Mouse (Mus musculus) liver, postnatal 0 days (tissue): ENCODE measurements around the gene Slc16a7. TPM values are rescaled to one million over a fixed set of nuclear protein-coding genes. Genes with fewer than 3 reads are reported as not detected.

ENCODE experiments used
- ATAC-seq: fragments of 200-750 bp; cut with Nextera tagmentation; 2 replicates; pipeline ENCODE4 v1.8.0; 2017; ENCODE audit warnings: mild to moderate bottlenecking, moderate library complexity
- DNase-seq: peaks from one replicate; pipeline ENCODE4 v3.0.0-alpha.2; 2016
- H3K27ac ChIP-seq: fragments of 300-500 bp; sonication (generic); 2 replicates; pipeline ENCODE4 v1.5.1; 2014; ENCODE audit warnings: antibody characterized with exemption, moderate library complexity, mild to moderate bottlenecking, low read depth
- H3K27me3 ChIP-seq: fragments of 300-500 bp; sonication (generic); 2 replicates; pipeline ENCODE4 v1.6.1; 2014; ENCODE audit warnings: low read length, control low read depth, mixed read lengths; ENCODE audit not compliant: insufficient read depth
- H3K36me3 ChIP-seq: fragments of 300-500 bp; sonication (generic); replicated peaks from 2 replicates; pipeline ENCODE4 v1.6.1; 2014; ENCODE audit warnings: mild to moderate bottlenecking, control low read depth, low read length, moderate library complexity, mixed read lengths; ENCODE audit not compliant: insufficient read depth
- H3K4me1 ChIP-seq: fragments of 300-500 bp; sonication (generic); 2 replicates; pipeline ENCODE4 v1.6.1; 2014; ENCODE audit warnings: antibody characterized with exemption, mild to moderate bottlenecking, control low read depth; ENCODE audit not compliant: insufficient read depth
- H3K4me2 ChIP-seq: fragments of 300-500 bp; sonication (generic); 2 replicates; pipeline ENCODE4 v1.6.1; 2014; ENCODE audit warnings: low read depth, mild to moderate bottlenecking, low read length, moderate library complexity, mixed read lengths
- H3K4me3 ChIP-seq: fragments of 300-500 bp; sonication (generic); 2 replicates; pipeline ENCODE4 v1.5.1; 2014; ENCODE audit warnings: low read depth, low read length
- H3K9ac ChIP-seq: fragments of 300-500 bp; sonication (generic); replicated peaks from 2 replicates; pipeline ENCODE4 v1.6.1; 2014; ENCODE audit warnings: mild to moderate bottlenecking, moderate library complexity
- H3K9me3 ChIP-seq: fragments of 300-500 bp; sonication (generic); 2 replicates; pipeline ENCODE4 v1.6.1; 2016; ENCODE audit warnings: mild to moderate bottlenecking, control low read depth, low read length, mixed read lengths
- CTCF ChIP-seq: sonication (generic); IDR thresholded peaks from 2 replicates; pipeline ENCODE4 v1.5.1; 2016; ENCODE audit warnings: antibody characterized with exemption, low read depth
- EP300 ChIP-seq: IDR thresholded peaks from 2 replicates; pipeline ENCODE4 v1.6.1; 2016; ENCODE audit warnings: antibody characterized with exemption, low read depth, mild to moderate bottlenecking
- WGBS: fragments of 180-500 bp; shearing (Covaris S2); extraction: QIAGEN DNeasy Blood & Tissue Kit; methylation state at CpG from one replicate; pipeline ENCODE4 v1.1.7; 2014; ENCODE audit not compliant: insufficient replicate concordance; 5-methylcytosine and 5-hydroxymethylcytosine counted together
- polyA plus RNA-seq: library from polyadenylated mRNA; unstranded; fragments of >200 nt; fragmentation: Nextera tagmentation; extraction: Ambion mirVana; gene quantifications from 2 replicates; pipeline ENCODE4 v1.2.1, GENCODE M21; 2015

Slc16a7 gene
- polyA plus RNA-seq, 1 experiment from 2014 or later, result 41.0 TPM

DNA sequence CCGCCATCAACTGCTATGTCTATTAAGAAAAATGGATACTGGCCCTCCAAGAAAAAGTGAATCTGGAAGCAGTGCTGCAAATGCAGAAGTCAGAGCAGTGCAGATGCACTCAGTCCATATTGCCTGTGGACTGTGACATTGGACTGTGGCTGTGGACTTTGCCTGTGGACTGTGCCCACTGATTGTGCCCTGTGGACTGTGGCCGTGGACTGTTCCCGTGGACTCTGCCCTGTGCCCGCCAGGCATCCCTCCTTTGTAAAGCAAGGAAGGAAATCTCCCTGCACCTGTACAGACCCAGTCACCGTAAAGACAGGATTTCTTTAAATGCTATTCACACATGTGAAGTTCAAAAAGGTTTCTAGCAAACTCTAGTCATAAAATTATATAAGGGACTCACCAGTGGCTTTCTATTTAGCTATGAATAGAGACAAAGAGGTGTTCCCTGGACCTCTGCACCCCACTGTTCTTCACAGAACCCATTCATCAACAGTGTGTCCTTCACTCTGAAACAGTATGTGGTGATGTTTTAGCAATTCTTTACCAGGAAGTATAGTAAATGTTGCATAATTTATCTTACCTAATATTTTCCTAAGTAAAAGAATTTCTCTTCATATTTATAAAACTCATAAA is 114.6 kb downstream of the Slc16a7 start:
- Histone ChIP-seq H3K4me2 (no peak overlapping the region), H3K4me3 (no peak overlapping the region), H3K9ac (no peak overlapping the region), H3K4me1 (peaks cover 18% of the 10 kb centered on the region), H3K36me3 (no peaks in the 10 kb centered on the region), H3K9me3 (no peaks in the 10 kb centered on the region), H3K27ac (no peak overlapping the region), H3K27me3 (no peaks in the 10 kb centered on the region)
- ATAC-seq, result no peak
- 83% methylated on average over 5 of the region's 5 CpGs for WGBS
- no peak for DNase-seq
- TF ChIP-seq CTCF (no peak), EP300 (no peak)

DNA sequence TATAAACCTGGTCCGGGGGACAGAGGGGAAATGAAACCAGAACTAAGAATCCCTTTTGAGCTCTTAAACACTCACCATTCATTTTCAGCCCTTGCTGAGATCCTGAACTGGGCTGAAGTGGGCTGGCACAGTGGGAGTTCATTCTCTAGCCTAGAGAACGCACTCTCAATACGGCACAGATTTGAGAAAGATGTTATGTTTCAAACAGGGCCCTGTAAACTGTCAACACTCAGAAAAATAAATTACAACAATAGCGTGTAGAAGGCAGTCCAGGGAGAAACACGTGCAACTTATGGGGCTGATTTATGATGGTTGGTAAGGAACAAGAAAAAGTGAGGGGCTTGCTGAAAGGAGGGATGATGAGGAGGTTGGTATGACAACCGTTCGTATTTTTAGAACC is 115.5 kb downstream of the Slc16a7 start:
- Histone ChIP-seq H3K36me3 (no peaks in the 10 kb centered on the region), H3K9me3 (no peaks in the 10 kb centered on the region), H3K4me1 (peaks cover 20% of the 10 kb centered on the region), H3K4me3 (no peak overlapping the region), H3K4me2 (no peak overlapping the region), H3K27me3 (no peaks in the 10 kb centered on the region), H3K27ac (no peak overlapping the region), H3K9ac (no peak overlapping the region)
- ATAC-seq, result no peak
- DNase-seq, result no peak
- WGBS, result 65% methylated on average over 7 of the region's 7 CpGs
- TF ChIP-seq EP300 (no peak), CTCF (no peak)

- peaks cover 20% of the 10 kb centered on the region for H3K4me1 ChIP-seq
- no peak overlapping the region for H3K4me3 ChIP-seq
- H3K27ac ChIP-seq, result peak overlapping the region; percentile 82
- 41% methylated on average over 5 of the region's 5 CpGs for WGBS
- H3K36me3 ChIP-seq, result no peaks in the 10 kb centered on the region
- no peak for TF ChIP-seq EP300
- no peak for TF ChIP-seq CTCF
- DNase-seq (no peak), ATAC-seq (peak; percentile 31; the same call in 1 of the 2 replicates)
- no peaks in the 10 kb centered on the region for H3K9me3 ChIP-seq
- no peak overlapping the region for H3K9ac ChIP-seq
- no peaks in the 10 kb centered on the region for H3K27me3 ChIP-seq
- no peak overlapping the region for H3K4me2 ChIP-seq
Observed at GRCm38 (mm10) chr10:125271448-125271847, 117.8 kb downstream of the Slc16a7 start.

DNA sequence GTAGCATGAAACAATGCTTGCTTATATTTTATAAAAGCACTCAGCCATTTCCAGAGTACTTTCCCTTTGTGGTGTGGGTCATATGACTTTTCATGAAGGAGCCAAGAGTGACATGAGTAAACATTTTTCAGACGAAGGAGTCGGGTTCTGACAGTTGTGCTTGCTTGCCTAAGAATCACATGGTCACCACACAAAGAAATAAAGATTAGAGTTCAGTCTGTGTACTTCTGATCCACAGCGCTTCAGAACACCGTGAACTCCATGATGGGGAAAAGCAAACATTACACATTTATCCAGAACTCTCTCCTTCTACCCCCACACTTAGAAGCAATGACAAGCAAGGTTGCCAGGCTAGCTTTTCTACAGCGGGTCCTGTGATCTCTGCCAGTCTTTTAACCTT is 119.0 kb downstream of the Slc16a7 start:
- no peaks in the 10 kb centered on the region for H3K36me3 ChIP-seq
- H3K27me3 ChIP-seq, result no peaks in the 10 kb centered on the region
- ATAC-seq, result peak; percentile 91
- H3K9ac ChIP-seq, result no peak overlapping the region
- H3K4me2 ChIP-seq, result peak overlapping the region; percentile 9; the same call in 1 of the 2 replicates
- no peak for DNase-seq
- peak overlapping the region; percentile 82 for H3K27ac ChIP-seq
- TF ChIP-seq CTCF, result no peak
- TF ChIP-seq EP300, result peak; percentile 77
- WGBS, result 40% methylated on average over 5 of the region's 5 CpGs
- peaks cover 20% of the 10 kb centered on the region for H3K4me1 ChIP-seq
- H3K9me3 ChIP-seq, result no peaks in the 10 kb centered on the region
- no peak overlapping the region for H3K4me3 ChIP-seq

GRCm38 (mm10) chr10:125266322-125266721 is 122.9 kb downstream of the Slc16a7 start:
- H3K4me2 ChIP-seq, result no peak overlapping the region
- no peaks in the 10 kb centered on the region for H3K27me3 ChIP-seq
- TF ChIP-seq CTCF (no peak), EP300 (no peak)
- H3K9ac ChIP-seq, result no peak overlapping the region
- peaks cover 6% of the 10 kb centered on the region for H3K4me1 ChIP-seq
- H3K9me3 ChIP-seq, result no peaks in the 10 kb centered on the region
- H3K27ac ChIP-seq, result no peak overlapping the region
- 60% methylated on average over 4 of the region's 4 CpGs for WGBS
- no peaks in the 10 kb centered on the region for H3K36me3 ChIP-seq
- ATAC-seq (no peak), DNase-seq (no peak)
- H3K4me3 ChIP-seq, result no peak overlapping the region

DNA sequence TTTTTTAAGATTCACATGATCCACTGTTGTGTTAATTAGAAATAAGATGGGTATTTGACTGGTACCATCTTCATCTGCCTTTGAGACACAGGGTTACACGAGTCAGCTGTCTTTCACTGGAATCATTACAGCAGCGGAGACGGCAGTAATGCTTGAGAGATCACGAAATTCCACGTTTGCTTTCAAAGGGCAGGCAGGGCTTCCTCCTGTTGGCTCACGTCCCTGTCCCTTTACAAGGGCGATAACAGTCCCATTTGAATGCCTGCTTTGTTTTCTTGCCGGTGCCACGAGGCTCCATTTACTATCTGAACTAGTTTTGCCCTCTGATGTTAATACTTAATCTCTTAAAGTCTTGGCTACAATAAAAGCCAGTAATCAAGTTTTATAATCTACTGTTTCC is 123.4 kb downstream of the Slc16a7 start:
- Histone ChIP-seq H3K4me1 (0 out of 2 replicates have a peak, but pooled peaks cover 4% of the 10 kb centered on the region), H3K4me3 (no peak overlapping the region), H3K9me3 (no peaks in the 10 kb centered on the region), H3K27me3 (no peaks in the 10 kb centered on the region), H3K9ac (no peak overlapping the region), H3K36me3 (no peaks in the 10 kb centered on the region), H3K27ac (no peak overlapping the region), H3K4me2 (no peak overlapping the region)
- ATAC-seq, result no peak
- 62% methylated on average over 9 of the region's 9 CpGs for WGBS
- no peak for DNase-seq
- TF ChIP-seq EP300, result no peak

GRCm38 (mm10) chr10:125265467-125265866 is 123.8 kb downstream of the Slc16a7 start:
- Histone ChIP-seq H3K4me1 (0 out of 2 replicates have a peak, but pooled peaks cover 3% of the 10 kb centered on the region), H3K27me3 (no peaks in the 10 kb centered on the region), H3K4me2 (no peak overlapping the region), H3K4me3 (no peak overlapping the region), H3K9me3 (no peaks in the 10 kb centered on the region), H3K36me3 (no peaks in the 10 kb centered on the region), H3K9ac (no peak overlapping the region), H3K27ac (no peak overlapping the region)
- DNase-seq, result no peak
- 78% methylated on average over 14 of the region's 14 CpGs for whole genome bisulfite sequencing
- TF ChIP-seq EP300 (no peak), CTCF (no peak)
- ATAC-seq, result no peak
